Mouse (Mus musculus) kidney, embryonic 14.5 days (tissue): Measurements from ENCODE around the gene F9. TPM values are rescaled to one million over a fixed set of nuclear protein-coding genes. Genes with fewer than 3 reads are reported as not detected.
"Not testable (repeated sequence)": the region's sequence is repeated elsewhere in the genome, so short reads cannot be mapped to it uniquely, and the experiment has no call there.

Experiments
- ATAC-seq: fragments of 200-750 bp; cut with Nextera tagmentation; 2 replicates; pipeline ENCODE4 v1.8.0; 2017; ENCODE audit warnings: moderate number of reproducible peaks, mild to moderate bottlenecking, moderate TSS enrichment, moderate library complexity; ENCODE audit not compliant: low FRiP score, low TSS enrichment
- H3K27ac ChIP-seq: fragments of 300-500 bp; sonication (generic); 2 replicates; pipeline ENCODE4 v1.5.1; 2014; ENCODE audit warnings: low read depth, mild to moderate bottlenecking, low read length, moderate library complexity, mixed read lengths
- H3K27me3 ChIP-seq: fragments of 300-500 bp; sonication (generic); 2 replicates; pipeline ENCODE4 v1.6.1; 2014; ENCODE audit warnings: mild to moderate bottlenecking, low read length; ENCODE audit not compliant: control insufficient read depth, insufficient read depth
- H3K36me3 ChIP-seq: fragments of 300-500 bp; sonication (generic); 2 replicates; pipeline ENCODE4 v1.6.1; 2014; ENCODE audit warnings: low read length, mixed read lengths; ENCODE audit not compliant: control insufficient read depth, insufficient read depth
- H3K4me1 ChIP-seq: fragments of 300-500 bp; sonication (generic); 2 replicates; pipeline ENCODE4 v1.6.1; 2014; ENCODE audit warnings: low read length, mixed read lengths; ENCODE audit not compliant: control insufficient read depth, insufficient read depth
- H3K4me2 ChIP-seq: fragments of 300-500 bp; sonication (generic); replicated peaks from 2 replicates; pipeline ENCODE4 v1.6.1; 2014; ENCODE audit warnings: low read depth, mild to moderate bottlenecking, low read length
- H3K4me3 ChIP-seq: fragments of 300-500 bp; sonication (generic); 2 replicates; pipeline ENCODE4 v1.5.1; 2014; ENCODE audit warnings: mild to moderate bottlenecking, low read length
- H3K9ac ChIP-seq: fragments of 300-500 bp; sonication (generic); 2 replicates; pipeline ENCODE4 v1.6.1; 2014; ENCODE audit warnings: low read depth, mild to moderate bottlenecking, low read length, moderate library complexity
- H3K9me3 ChIP-seq: fragments of 300-500 bp; sonication (generic); 2 replicates; pipeline ENCODE4 v1.6.1; 2016; ENCODE audit warnings: low read length; ENCODE audit not compliant: control insufficient read depth
- WGBS: fragments of 180-500 bp; shearing (Covaris S2); extraction: QIAGEN DNeasy Blood & Tissue Kit; methylation state at CpG from one replicate; pipeline ENCODE4 v1.1.7; 2014; 5-methylcytosine and 5-hydroxymethylcytosine counted together
- polyA plus RNA-seq: library from polyadenylated mRNA; unstranded; fragments of >200 nt; fragmentation: Nextera tagmentation; extraction: Ambion mirVana; gene quantifications from 2 replicates; pipeline ENCODE4 v1.2.1, GENCODE M21; 2014

The F9 gene
- polyA plus RNA-seq: not detected in 2 replicates

- no peak within 1 kb of the TSS for H3K4me3 ChIP-seq
- H3K9me3 ChIP-seq: no peaks in the 10 kb centered on the region
- H3K4me2 ChIP-seq: no peak within 1 kb of the TSS
- no peak for ATAC-seq
- no peaks in the 10 kb centered on the region for H3K27me3 ChIP-seq
- no peak within 1 kb of the TSS for H3K27ac ChIP-seq
- WGBS: 84% methylated on average over 10 of the region's 10 CpGs
- no peaks in the 10 kb centered on the region for H3K36me3 ChIP-seq
- H3K9ac ChIP-seq: no peak within 1 kb of the TSS
- no peaks in the 10 kb centered on the region for H3K4me1 ChIP-seq
Measured at GRCm38 (mm10) chrX:59999221-60000083, at the start of gene F9. Gene F9, plus strand, starts transcription at chrX:59999464.

GRCm38 (mm10) chrX:59969767-59970166 is 29.5 kb upstream of the F9 start:
- H3K27ac ChIP-seq, H3K4me2 ChIP-seq, H3K4me1 ChIP-seq, H3K9me3 ChIP-seq, H3K4me3 ChIP-seq, H3K36me3 ChIP-seq, H3K9ac ChIP-seq, H3K27me3 ChIP-seq, ATAC-seq: not testable (repeated sequence)

- 75% methylated on average over 3 of the region's 3 CpGs for WGBS
- no peak overlapping the region for H3K4me3 ChIP-seq
- H3K4me2 ChIP-seq: no peak overlapping the region
- H3K9ac ChIP-seq: no peak overlapping the region
- H3K9me3 ChIP-seq: no peaks in the 10 kb centered on the region
- no peaks in the 10 kb centered on the region for H3K36me3 ChIP-seq
- no peak overlapping the region for H3K27ac ChIP-seq
- H3K27me3 ChIP-seq: no peaks in the 10 kb centered on the region
- H3K4me1 ChIP-seq: no peaks in the 10 kb centered on the region
- ATAC-seq: no peak
Measured at GRCm38 (mm10) chrX:60000084-60000443, 800 bp downstream of the F9 start.

- H3K4me1 ChIP-seq: no peaks in the 10 kb centered on the region
- no peak overlapping the region for H3K27ac ChIP-seq
- WGBS: 79% methylated on average over 2 of the region's 2 CpGs
- no peak for ATAC-seq
- H3K9me3 ChIP-seq: no peaks in the 10 kb centered on the region
- no peak overlapping the region for H3K9ac ChIP-seq
- H3K4me3 ChIP-seq: no peak overlapping the region
- H3K36me3 ChIP-seq: no peaks in the 10 kb centered on the region
- no peaks in the 10 kb centered on the region for H3K27me3 ChIP-seq
- no peak overlapping the region for H3K4me2 ChIP-seq
Measured at GRCm38 (mm10) chrX:60001461-60001860, 2.2 kb downstream of the F9 start.

GRCm38 (mm10) chrX:60013084-60013676 is 13.9 kb downstream of the F9 start:
- Histone ChIP-seq H3K27ac (no peak overlapping the region), H3K4me3 (no peak overlapping the region), H3K36me3 (no peaks in the 10 kb centered on the region), H3K9ac (no peak overlapping the region), H3K4me2 (no peak overlapping the region), H3K4me1 (no peaks in the 10 kb centered on the region), H3K9me3 (no peaks in the 10 kb centered on the region), H3K27me3 (no peaks in the 10 kb centered on the region)
- no peak for ATAC-seq

GRCm38 (mm10) chrX:60014588-60014987 is 15.3 kb downstream of the F9 start:
- Histone ChIP-seq H3K4me3 (no peak overlapping the region), H3K4me2 (no peak overlapping the region), H3K27ac (no peak overlapping the region), H3K9me3 (no peaks in the 10 kb centered on the region), H3K4me1 (no peaks in the 10 kb centered on the region), H3K9ac (no peak overlapping the region), H3K36me3 (no peaks in the 10 kb centered on the region), H3K27me3 (no peaks in the 10 kb centered on the region)
- no peak for ATAC-seq
- whole genome bisulfite sequencing: 79% methylated on average over 1 of the region's 1 CpGs

GRCm38 (mm10) chrX:60021007-60021406 is 21.7 kb downstream of the F9 start:
- Histone ChIP-seq H3K4me2 (no peak overlapping the region), H3K9me3 (no peaks in the 10 kb centered on the region), H3K36me3 (no peaks in the 10 kb centered on the region), H3K4me3 (no peak overlapping the region), H3K4me1 (no peaks in the 10 kb centered on the region), H3K9ac (no peak overlapping the region), H3K27ac (no peak overlapping the region), H3K27me3 (no peaks in the 10 kb centered on the region)
- 84% methylated on average over 4 of the region's 4 CpGs for WGBS
- no peak for ATAC-seq

GRCm38 (mm10) chrX:60021595-60021994 is 22.3 kb downstream of the F9 start:
- Histone ChIP-seq H3K9me3 (no peaks in the 10 kb centered on the region), H3K9ac (no peak overlapping the region), H3K27ac (no peak overlapping the region), H3K4me2 (no peak overlapping the region), H3K4me1 (no peaks in the 10 kb centered on the region), H3K27me3 (no peaks in the 10 kb centered on the region), H3K4me3 (no peak overlapping the region), H3K36me3 (no peaks in the 10 kb centered on the region)
- no peak for ATAC-seq
- 85% methylated on average over 2 of the region's 2 CpGs for WGBS

- H3K27me3 ChIP-seq: no peaks in the 10 kb centered on the region
- WGBS: 23% methylated on average over 3 of the region's 3 CpGs
- H3K9ac ChIP-seq: no peak overlapping the region
- no peak for ATAC-seq
- H3K9me3 ChIP-seq: no peaks in the 10 kb centered on the region
- H3K4me2 ChIP-seq: no peak overlapping the region
- no peaks in the 10 kb centered on the region for H3K4me1 ChIP-seq
- H3K36me3 ChIP-seq: no peaks in the 10 kb centered on the region
- no peak overlapping the region for H3K4me3 ChIP-seq
- no peak overlapping the region for H3K27ac ChIP-seq
Measured at GRCm38 (mm10) chrX:60026654-60027053, 27.4 kb downstream of the F9 start.
